Mouse (Mus musculus): ENCODE measurements around the gene Zfp109. TPM values are rescaled to one million over a fixed set of nuclear protein-coding genes. Genes with fewer than 3 reads are reported as not detected.

Zfp109 gene
- polyA plus RNA-seq, 1 experiment from 2014 or later: 6.9 TPM

GRCm38 (mm10) chr7:24193157-24193556 is 44.2 kb downstream of the Zfp109 start:
- H3K4me2 ChIP-seq (replicated peaks): no peak overlapping the region
- H3K4me1 ChIP-seq: no peaks in the 10 kb centered on the region
- peaks cover 36% of the 10 kb centered on the region for H3K36me3 ChIP-seq
- no peaks in the 10 kb centered on the region for H3K27me3 ChIP-seq
- WGBS: 56% methylated on average over 3 of the region's 3 CpGs
- no peak overlapping the region for H3K9ac ChIP-seq
- H3K9me3 ChIP-seq: peaks cover 10% of the 10 kb centered on the region
- H3K27ac ChIP-seq: no peak overlapping the region
- no peak overlapping the region for H3K4me3 ChIP-seq
- ATAC-seq (ENCODE audit: low FRiP score, low read depth): no peak

GRCm38 (mm10) chr7:24191361-24191760 is 46.0 kb downstream of the Zfp109 start:
- no peak overlapping the region for H3K9ac ChIP-seq
- H3K27ac ChIP-seq: no peak overlapping the region
- peaks cover 7% of the 10 kb centered on the region for H3K9me3 ChIP-seq
- no peak for ATAC-seq (ENCODE audit: low FRiP score, low read depth)
- H3K4me3 ChIP-seq: no peak overlapping the region
- H3K27me3 ChIP-seq: no peaks in the 10 kb centered on the region
- H3K36me3 ChIP-seq: peaks cover 22% of the 10 kb centered on the region
- WGBS: 89% methylated on average over 2 of the region's 2 CpGs
- H3K4me2 ChIP-seq (replicated peaks): no peak overlapping the region
- H3K4me1 ChIP-seq: no peaks in the 10 kb centered on the region

- H3K9me3 ChIP-seq: peaks cover 7% of the 10 kb centered on the region
- H3K27me3 ChIP-seq: no peaks in the 10 kb centered on the region
- H3K4me3 ChIP-seq: no peak overlapping the region
- ATAC-seq (ENCODE audit: low FRiP score, low read depth): no peak
- peaks cover 15% of the 10 kb centered on the region for H3K36me3 ChIP-seq
- H3K9ac ChIP-seq: no peak overlapping the region
- H3K27ac ChIP-seq: no peak overlapping the region
- H3K4me2 ChIP-seq (replicated peaks): no peak overlapping the region
- 82% methylated on average over 5 of the region's 5 CpGs for WGBS
- H3K4me1 ChIP-seq: no peaks in the 10 kb centered on the region
Observed at GRCm38 (mm10) chr7:24189571-24189944, 47.8 kb downstream of the Zfp109 start.

GRCm38 (mm10) chr7:24188901-24189570 is 48.3 kb downstream of the Zfp109 start:
- Histone ChIP-seq H3K27me3 (no peaks in the 10 kb centered on the region), H3K36me3 (peaks cover 10% of the 10 kb centered on the region), H3K9ac (no peak overlapping the region), H3K4me3 (no peak overlapping the region), H3K27ac (no peak overlapping the region), H3K4me2 (replicated peaks) (no peak overlapping the region), H3K9me3 (peaks cover 5% of the 10 kb centered on the region), H3K4me1 (no peaks in the 10 kb centered on the region)
- ATAC-seq (ENCODE audit: low FRiP score, low read depth): no peak
- WGBS: 76% methylated on average over 4 of the region's 4 CpGs

- ATAC-seq (ENCODE audit: low FRiP score, low read depth): no peak
- Histone ChIP-seq H3K27ac (no peak overlapping the region), H3K36me3 (no peaks in the 10 kb centered on the region), H3K9me3 (no peaks in the 10 kb centered on the region; the same call in 1 of the 2 replicates), H3K4me2 (replicated peaks) (no peak overlapping the region), H3K4me1 (no peaks in the 10 kb centered on the region), H3K9ac (no peak overlapping the region), H3K4me3 (no peak overlapping the region), H3K27me3 (no peaks in the 10 kb centered on the region)
- 78% methylated on average over 1 of the region's 1 CpGs for whole genome bisulfite sequencing
Observed at GRCm38 (mm10) chr7:24187611-24188010, 49.7 kb downstream of the Zfp109 start.

Other genes with a start within 250 kb of the Zfp109 start
- not detected in 2 replicates for gene V1rd19, start 235.9 kb downstream of the Zfp109 start, polyA plus RNA-seq (2015; fragmentation: Nextera tagmentation; extraction: Ambion mirVana)
- gene Vmn1r183, start 184.3 kb downstream of the Zfp109 start, polyA plus RNA-seq (2015; fragmentation: Nextera tagmentation; extraction: Ambion mirVana): not detected in 2 replicates
- 23.0 and 25.2 TPM in 2 replicates for gene Zfp180, start 155.6 kb downstream of the Zfp109 start, polyA plus RNA-seq (2015; fragmentation: Nextera tagmentation; extraction: Ambion mirVana)
- gene Zfp112, start 125.2 kb downstream of the Zfp109 start, polyA plus RNA-seq (2015; fragmentation: Nextera tagmentation; extraction: Ambion mirVana): 9.1 and 9.9 TPM in 2 replicates
- gene Zfp235, start 103.4 kb downstream of the Zfp109 start, polyA plus RNA-seq (2015; fragmentation: Nextera tagmentation; extraction: Ambion mirVana): 21.3 and 22.0 TPM in 2 replicates
- 5.6 and 7.1 TPM in 2 replicates for gene Zfp114, start 62.5 kb downstream of the Zfp109 start, polyA plus RNA-seq (2015; fragmentation: Nextera tagmentation; extraction: Ambion mirVana)
- 10.5 and 11.3 TPM in 2 replicates for gene Zfp111, start 26.1 kb downstream of the Zfp109 start, polyA plus RNA-seq (2015; fragmentation: Nextera tagmentation; extraction: Ambion mirVana)
- 5.4 and 5.5 TPM in 2 replicates for gene Zfp108, start 17.2 kb upstream of the Zfp109 start, polyA plus RNA-seq (2015; fragmentation: Nextera tagmentation; extraction: Ambion mirVana)
- 8.9 and 9.8 TPM in 2 replicates for gene Zfp93, start 32.9 kb upstream of the Zfp109 start, polyA plus RNA-seq (2015; fragmentation: Nextera tagmentation; extraction: Ambion mirVana)
- 54.1 and 63.5 TPM in 2 replicates for gene Zfp61, start 63.7 kb upstream of the Zfp109 start, polyA plus RNA-seq (2015; fragmentation: Nextera tagmentation; extraction: Ambion mirVana)
- gene Zfp94, start 79.1 kb upstream of the Zfp109 start, polyA plus RNA-seq (2015; fragmentation: Nextera tagmentation; extraction: Ambion mirVana): 15.0 and 16.0 TPM in 2 replicates
- not detected in 2 replicates for gene Tescl, start 96.4 kb upstream of the Zfp109 start, polyA plus RNA-seq (2015; fragmentation: Nextera tagmentation; extraction: Ambion mirVana)
- not detected in 2 replicates for gene Lypd5, start 111.6 kb upstream of the Zfp109 start, polyA plus RNA-seq (2015; fragmentation: Nextera tagmentation; extraction: Ambion mirVana)
- gene Kcnn4, start 132.7 kb upstream of the Zfp109 start, polyA plus RNA-seq (2015; fragmentation: Nextera tagmentation; extraction: Ambion mirVana): 1.4 and 2.4 TPM in 2 replicates
- gene Smg9, start 162.1 kb upstream of the Zfp109 start, polyA plus RNA-seq (2015; fragmentation: Nextera tagmentation; extraction: Ambion mirVana): 24.5 and 25.1 TPM in 2 replicates
- gene Irgc1, start 214.7 kb upstream of the Zfp109 start, polyA plus RNA-seq (2015; fragmentation: Nextera tagmentation; extraction: Ambion mirVana): not detected in 2 replicates
- gene Plaur, start 224.9 kb upstream of the Zfp109 start, polyA plus RNA-seq (2015; fragmentation: Nextera tagmentation; extraction: Ambion mirVana): 3.3 and 3.5 TPM in 2 replicates
- 6.3 and 6.5 TPM in 2 replicates for gene Cadm4, start 244.5 kb upstream of the Zfp109 start, polyA plus RNA-seq (2015; fragmentation: Nextera tagmentation; extraction: Ambion mirVana)

All from limb, embryonic 13.5 days (tissue).